Mouse (Mus musculus) heart, adult 2 months (tissue): ENCODE measurements around the gene 1700029H14Rik.

Experiments
- CTCF ChIP-seq: fragments of 200-600 bp; IDR thresholded peaks from 2 replicates; pipeline ENCODE4 v1.8.1; 2022; ENCODE audit warnings: antibody characterized with exemption, mild to moderate bottlenecking, moderate library complexity
- EP300 ChIP-seq: fragments of 200-500 bp; IDR thresholded peaks from 2 replicates; pipeline ENCODE4 v1.6.1; 2011; ENCODE audit warnings: low read depth, low read length, control low read depth; ENCODE audit not compliant: insufficient read depth
- POLR2A ChIP-seq: fragments of 200-500 bp; IDR thresholded peaks from 2 replicates; pipeline ENCODE4 v1.6.1; 2011; ENCODE audit warnings: mild to moderate bottlenecking, low read depth, low read length, control low read depth; ENCODE audit not compliant: insufficient read depth

- TF ChIP-seq POLR2A, result no peak
- TF ChIP-seq EP300, result no peak
- no peak for TF ChIP-seq CTCF
These were observed 15.8 kb downstream of the 1700029H14Rik start for GRCm38 (mm10) chr8:13546421-13546820.
